Mouse (Mus musculus): ENCODE data around the gene Rad23a.
A peak's percentile ranks its signal among the peaks of the same experiment; 100 is the strongest.

Gene Rad23a

GRCm38 (mm10) chr8:84811303-84811702, 29.2 kb downstream of the Rad23a start:
- no peak for DNase-seq

DNA sequence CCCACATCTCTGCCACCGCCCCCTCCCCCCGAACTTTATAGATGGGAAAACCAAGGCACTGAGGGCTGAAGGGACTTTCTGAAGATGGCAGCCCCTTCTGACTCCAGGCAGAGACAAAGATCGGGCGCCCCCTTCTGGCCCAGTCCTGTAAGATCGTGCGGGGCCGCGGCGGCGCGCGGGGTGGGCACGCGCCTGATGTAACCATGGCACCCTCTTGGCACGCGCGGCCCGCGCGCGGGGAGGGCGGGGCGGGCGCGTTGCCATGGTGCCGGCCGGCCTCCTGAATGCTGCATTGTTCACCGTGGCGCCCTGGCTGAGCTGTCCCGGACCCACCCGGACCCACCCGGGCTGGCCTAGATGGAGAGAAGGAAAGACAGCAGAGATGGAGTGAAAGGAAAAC, 29.6 kb downstream of the Rad23a start:
- DNase-seq, result peak; percentile 94

DNA sequence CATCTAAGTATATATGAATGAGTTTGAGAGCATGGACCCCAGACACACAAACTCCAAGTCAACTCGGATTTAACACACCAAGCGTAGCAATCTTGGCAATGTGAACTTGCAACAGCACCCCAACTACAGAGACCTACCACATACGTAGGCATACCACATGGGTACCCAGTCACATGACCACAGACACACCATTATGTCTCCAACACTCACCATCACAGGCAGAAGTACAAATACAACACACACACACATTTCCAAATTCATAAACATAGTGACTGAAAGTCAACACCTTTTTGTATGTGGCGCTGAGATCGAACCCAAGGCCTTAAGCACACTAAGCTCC, 30.6 kb downstream of the Rad23a start:
- DNase-seq, result no peak

GRCm38 (mm10) chr8:84809109-84809940, 31.1 kb downstream of the Rad23a start:
- DNase-seq, result no peak

- DNase-seq, result no peak
These were observed 34.4 kb downstream of the Rad23a start for GRCm38 (mm10) chr8:84806031-84806430.

- DNase-seq, result peak; percentile 78
These were observed 40.2 kb downstream of the Rad23a start, which contains the start of gene Nfix for GRCm38 (mm10) chr8:84799999-84800831. TSS of gene Nfix (minus strand) at chr8:84800344.

DNA sequence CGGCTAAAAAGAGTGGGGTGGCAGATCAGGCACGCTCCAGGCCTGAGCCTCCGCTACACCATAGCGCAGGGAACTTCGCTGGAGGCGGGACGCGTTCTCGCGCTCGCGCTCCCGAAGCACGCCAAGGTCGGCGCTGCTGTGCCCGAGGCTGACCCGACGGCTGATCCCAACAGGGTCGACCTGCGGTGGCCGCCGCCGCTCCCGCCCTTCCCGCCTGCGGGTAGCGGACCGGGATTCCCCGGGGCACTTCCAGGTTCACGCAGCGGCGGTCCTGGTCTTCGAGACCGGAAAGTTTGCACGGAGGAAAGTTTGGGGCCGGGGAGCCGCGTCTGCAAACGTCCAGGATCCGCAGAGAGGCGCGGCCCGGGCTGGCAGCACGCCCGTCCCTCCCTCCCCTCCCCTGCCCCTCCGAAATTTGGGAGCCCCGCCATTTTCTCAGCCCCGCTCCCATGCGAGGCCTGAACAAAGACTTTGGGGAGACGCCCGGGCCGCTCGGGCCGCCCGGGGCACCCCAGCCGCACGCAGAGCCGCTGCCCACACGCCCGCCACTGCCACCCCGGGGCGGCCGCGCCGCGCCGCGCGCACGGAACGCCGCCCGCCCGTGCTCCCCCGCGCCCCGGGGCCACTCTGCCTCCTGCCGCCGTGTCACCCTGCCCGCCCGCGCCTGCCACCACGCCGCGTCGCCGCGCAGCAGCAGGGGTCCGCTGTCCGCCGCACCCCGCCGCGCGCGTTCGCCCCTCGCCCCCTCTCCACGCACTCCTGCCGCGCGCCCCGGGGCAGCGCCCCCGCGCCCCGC, 41.1 kb downstream of the Rad23a start:
- DNase-seq, result peak; percentile 71

- no peak for DNase-seq
These were observed 41.9 kb downstream of the Rad23a start for GRCm38 (mm10) chr8:84798446-84799135.

DNA sequence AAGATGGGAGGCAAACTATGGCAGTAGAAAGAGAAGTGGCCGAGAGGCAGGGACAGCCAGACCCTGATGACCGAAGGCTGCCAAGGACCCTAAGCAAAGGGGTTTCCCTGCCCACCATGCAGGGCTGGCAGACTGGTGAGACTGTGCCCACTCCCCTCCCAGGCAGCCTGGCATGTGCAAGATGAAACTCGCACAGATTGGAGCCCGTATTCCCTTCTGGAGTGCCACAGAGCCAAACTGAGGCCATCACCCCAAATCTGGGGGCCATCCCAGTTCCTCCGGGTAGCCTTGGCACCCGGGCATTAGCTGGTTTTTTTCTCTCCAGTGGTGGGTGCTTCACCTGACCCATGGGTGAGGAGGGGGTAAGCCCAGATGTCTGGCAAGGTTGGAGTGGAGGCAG, 42.5 kb downstream of the Rad23a start:
- DNase-seq, result no peak

DNA sequence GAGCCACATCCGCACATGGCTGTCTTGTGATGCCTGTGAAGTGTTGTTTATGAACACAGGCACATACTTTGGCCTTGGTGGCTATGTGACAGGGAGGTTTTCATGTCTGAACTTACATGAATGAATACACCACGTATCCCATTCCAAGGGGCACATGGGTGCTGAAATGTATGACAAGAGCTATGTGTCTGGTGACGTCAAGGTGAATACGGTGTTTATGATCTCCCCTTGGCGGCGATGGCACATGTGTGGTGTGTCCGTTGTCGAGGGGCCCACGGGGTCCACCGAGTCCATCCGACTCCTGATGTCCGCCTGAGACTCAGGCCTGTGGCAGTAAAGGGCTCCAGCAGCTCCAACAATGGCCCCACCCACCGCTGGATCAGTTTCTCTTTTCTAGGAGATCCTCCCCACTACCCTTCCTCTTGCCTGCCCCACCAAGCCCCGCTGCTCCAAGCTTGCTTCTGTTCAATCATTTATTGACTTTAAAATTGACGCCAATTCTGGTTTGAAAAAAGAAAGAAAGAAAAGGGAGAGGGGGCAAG, 43.1 kb downstream of the Rad23a start:
- no peak for DNase-seq

DNA sequence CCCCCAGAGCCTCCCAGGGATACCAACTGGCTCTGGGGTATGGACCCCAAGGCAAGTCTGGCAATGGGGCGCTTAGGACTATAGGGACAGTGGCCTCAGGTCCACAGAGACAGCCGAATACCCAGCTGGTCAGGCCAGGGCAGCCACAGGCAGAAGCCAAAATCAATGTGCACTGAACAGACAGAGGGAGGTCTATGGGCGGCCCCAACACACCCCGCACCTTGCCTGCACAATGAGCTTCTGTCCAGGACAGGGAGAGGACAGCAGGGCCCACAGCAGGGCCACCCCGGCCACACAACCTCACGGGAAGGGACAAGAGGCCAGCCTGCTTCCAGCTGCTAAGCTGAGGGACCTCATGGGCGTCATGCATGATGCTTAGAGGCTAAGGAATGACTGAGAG, 46.0 kb downstream of the Rad23a start:
- no peak for DNase-seq

GRCm38 (mm10) chr8:84793791-84794485, 46.5 kb downstream of the Rad23a start:
- no peak for DNase-seq

- DNase-seq, result no peak
These were observed 47.3 kb downstream of the Rad23a start for GRCm38 (mm10) chr8:84793134-84793533.

GRCm38 (mm10) chr8:84792429-84792947, 48.0 kb downstream of the Rad23a start:
- DNase-seq, result no peak

DNA sequence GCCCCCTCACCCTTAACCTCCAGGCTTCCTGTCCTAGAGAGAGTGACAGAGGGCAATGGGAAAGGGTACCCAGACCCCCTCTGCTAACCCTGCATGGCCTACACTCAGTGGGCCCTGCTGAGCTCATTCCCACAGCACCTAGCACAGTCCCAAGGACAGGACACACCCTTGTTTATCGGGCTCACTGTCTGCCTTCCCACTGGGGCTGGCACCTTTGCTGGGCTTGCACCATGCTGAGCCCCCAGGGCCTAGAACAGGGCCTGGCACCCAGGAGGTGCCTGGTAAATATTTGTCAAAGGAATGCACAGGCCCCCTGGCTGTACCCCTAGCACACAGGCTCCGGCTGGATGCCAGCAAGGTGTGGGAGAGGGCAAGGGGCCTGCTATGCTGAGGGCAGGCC, 49.9 kb downstream of the Rad23a start:
- no peak for DNase-seq

DNA sequence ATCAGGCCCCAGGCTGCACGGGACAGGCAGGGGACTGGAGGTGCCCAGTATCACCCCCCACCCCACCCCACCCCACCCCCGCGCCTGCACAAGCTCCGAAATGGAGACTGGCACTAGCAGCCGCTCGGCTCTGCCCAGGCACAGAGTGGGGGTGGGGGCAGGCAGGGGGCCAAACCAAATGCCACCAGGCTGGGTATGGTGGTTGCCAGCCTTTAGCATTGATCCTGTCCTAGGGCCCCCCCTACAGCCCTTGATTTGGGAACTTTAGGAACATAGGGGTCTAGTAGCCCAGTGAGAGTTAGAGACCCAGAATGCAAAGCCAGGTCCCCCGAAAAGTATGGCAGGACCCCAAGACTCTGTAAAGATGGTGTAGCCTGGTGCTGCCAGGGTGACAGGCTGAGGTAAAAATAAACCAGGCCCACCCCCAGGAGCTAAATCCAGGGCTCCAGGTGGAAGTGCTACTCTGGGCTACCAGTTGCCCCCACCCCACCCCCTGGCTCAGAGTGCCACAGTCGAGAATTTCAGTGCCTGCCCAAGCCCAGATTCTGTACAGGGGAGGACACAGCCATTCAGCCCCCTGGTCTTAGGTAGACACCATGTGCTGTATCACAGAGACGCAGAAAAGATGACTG, 50.5 kb downstream of the Rad23a start:
- DNase-seq, result no peak

DNA sequence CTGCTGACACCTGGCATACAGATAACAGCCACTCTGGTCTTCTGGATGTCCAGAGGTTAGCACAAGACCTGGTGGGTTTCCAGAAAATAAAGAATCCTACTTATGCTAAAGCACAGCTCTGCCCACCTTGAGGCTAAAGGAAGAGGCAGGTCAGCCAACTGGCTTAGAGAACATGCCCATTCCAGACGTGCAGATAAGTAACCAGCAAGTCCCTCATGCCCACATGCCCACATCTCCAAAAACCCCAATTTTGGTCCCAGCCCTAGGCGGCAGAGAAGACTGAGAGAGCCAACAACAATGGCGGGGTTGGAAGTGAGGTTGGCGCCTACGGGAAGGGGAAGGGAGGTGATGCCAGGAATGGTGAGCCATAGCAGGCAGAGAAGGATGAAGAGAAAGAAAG, 51.1 kb downstream of the Rad23a start:
- no peak for DNase-seq

DNA sequence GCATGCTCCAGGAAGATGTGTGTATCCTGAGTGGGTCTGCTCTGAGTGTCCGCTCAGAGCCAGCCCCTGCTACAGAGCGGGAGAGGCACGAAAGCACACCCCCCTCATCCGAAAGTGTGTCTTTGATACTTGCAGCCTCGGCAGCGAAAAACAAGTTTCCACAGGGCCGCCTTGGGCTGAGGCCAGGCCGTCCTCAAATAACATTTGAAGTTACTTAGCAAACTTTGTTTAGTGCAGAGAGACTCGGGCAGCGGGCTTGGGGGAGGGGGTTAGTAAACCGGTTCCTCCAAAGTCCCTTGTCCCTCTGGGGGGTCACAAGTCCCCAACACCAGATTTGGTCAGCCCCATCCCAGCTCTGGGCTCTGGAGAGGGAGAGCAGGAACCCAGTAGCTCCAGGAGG, 51.6 kb downstream of the Rad23a start:
- DNase-seq, result peak; percentile 74

- DNase-seq, result no peak
These were observed 52.8 kb downstream of the Rad23a start for GRCm38 (mm10) chr8:84787523-84788302.

DNA sequence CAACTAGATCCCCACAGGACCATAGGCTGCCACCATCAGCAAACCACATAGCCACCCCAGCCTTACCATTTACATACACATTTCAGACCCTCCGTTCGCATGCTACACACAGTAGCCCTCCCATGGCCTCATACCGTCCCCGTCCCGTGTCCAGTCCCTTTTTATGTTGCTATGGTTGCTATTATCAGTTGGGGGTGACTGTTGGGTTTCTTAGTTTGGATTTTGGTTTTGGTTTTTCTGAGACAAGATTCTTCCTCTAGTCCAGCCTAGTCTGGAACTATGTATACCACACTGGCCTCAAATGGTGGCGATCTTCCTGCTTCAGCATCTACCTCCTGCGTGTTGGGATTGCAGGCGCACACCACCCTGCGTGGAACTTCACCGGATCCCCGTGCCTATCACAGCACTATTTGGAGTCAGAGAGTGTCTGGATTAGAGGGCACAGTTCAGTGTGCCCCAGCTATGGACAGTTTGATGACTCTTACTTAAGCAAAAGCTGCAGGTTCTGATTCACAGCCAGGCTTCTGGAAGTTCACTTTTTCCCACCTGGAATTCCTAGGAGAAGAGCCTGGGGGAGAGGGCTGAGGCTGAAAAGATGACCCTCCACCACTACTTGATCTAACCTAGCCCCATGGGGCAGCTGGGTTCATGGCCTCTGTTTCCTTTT, 53.5 kb downstream of the Rad23a start:
- no peak for DNase-seq

Data from kidney, adult 18-20 months (tissue).